Comparison of ENCODE assay signal across 9 mouse cellular contexts in the genomic region with DNA sequence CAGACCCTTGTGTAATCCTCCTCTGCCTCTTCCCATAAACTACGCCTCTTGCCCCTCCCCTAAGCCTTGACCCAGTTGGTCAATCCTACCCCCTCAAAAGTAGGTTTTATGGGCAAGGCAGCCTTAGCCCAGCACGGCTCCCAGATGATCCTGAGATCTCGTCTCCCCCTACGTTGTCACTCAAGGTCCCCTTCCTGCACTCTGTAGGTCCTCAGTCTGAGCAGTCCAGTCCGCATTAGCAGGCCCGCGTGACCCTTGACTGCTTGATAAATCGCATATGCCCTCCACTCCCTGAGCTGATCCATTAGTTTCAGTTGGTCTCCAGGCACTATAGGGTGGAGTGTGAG. TPM values are rescaled to one million over a fixed set of nuclear protein-coding genes. Genes with fewer than 3 reads are reported as not detected.
DNase-seq lines count a peak whose midpoint lies in the region; ATAC-seq and TF ChIP-seq lines count a peak whose summit lies in the region.
"Had no signal": no experiment of that assay in that cellular context is flagged by ENCODE, and none has a peak within 500 bp of the region (broad histone marks: within the 10 kb centered on the region; RNA-seq: fewer than 3 reads in every experiment).

No protein-coding gene starts in this region.

- H3K36me3 ChIP-seq in erythroblast, embryonic 14.5 days (ENCODE audit: control insufficient read depth), result no peaks in the 10 kb centered on the region
- no peaks in the 10 kb centered on the region for H3K36me3 ChIP-seq in lung, postnatal 0 days (ENCODE audit: insufficient read depth, low read length)
- H3K36me3 ChIP-seq in limb, embryonic 15.5 days, result no peaks in the 10 kb centered on the region
- H3K36me3 ChIP-seq in stomach, embryonic 16.5 days (ENCODE audit: control insufficient read depth, insufficient read depth, low read length), result no peaks in the 10 kb centered on the region

- H3K9me3 ChIP-seq in erythroblast, embryonic 14.5 days (ENCODE audit: control insufficient read depth, low read length), result no peaks in the 10 kb centered on the region
- H3K9me3 ChIP-seq in lung, postnatal 0 days (ENCODE audit: low read length), result no peaks in the 10 kb centered on the region
- H3K9me3 ChIP-seq in limb, embryonic 15.5 days, result no peaks in the 10 kb centered on the region
- no peaks in the 10 kb centered on the region for H3K9me3 ChIP-seq in stomach, embryonic 16.5 days (replicated peaks; ENCODE audit: control insufficient read depth, low read length)

- peak overlapping the region; percentile 64 for H3K4me2 ChIP-seq in lung, postnatal 0 days (replicated peaks; ENCODE audit: low read depth, low read length)
- H3K4me2 ChIP-seq in limb, embryonic 15.5 days, result peak overlapping the region; percentile 73
- peak overlapping the region; percentile 73 for H3K4me2 ChIP-seq in stomach, embryonic 16.5 days (ENCODE audit: low read depth, low read length)

- WGBS in lung, postnatal 0 days, result 33% methylated on average over 8 of the region's 8 CpGs
- 26% methylated on average over 8 of the region's 8 CpGs for WGBS in limb, embryonic 15.5 days
- 28% methylated on average over 8 of the region's 8 CpGs for WGBS in stomach, embryonic 16.5 days

- no peak for TF ChIP-seq CTCF in lung, postnatal 0 days (IDR thresholded peaks at IDR 0.05)

- peaks cover 14% of the 10 kb centered on the region for H3K4me1 ChIP-seq in erythroblast, embryonic 14.5 days (ENCODE audit: control insufficient read depth)
- peaks cover 11% of the 10 kb centered on the region for H3K4me1 ChIP-seq in lung, postnatal 0 days (ENCODE audit: insufficient read depth, low read depth, low read length)
- H3K4me1 ChIP-seq in limb, embryonic 15.5 days, result peaks cover 12% of the 10 kb centered on the region
- 0 out of 2 replicates have a peak, but pooled peaks cover 13% of the 10 kb centered on the region for H3K4me1 ChIP-seq in stomach, embryonic 16.5 days (ENCODE audit: control insufficient read depth, insufficient read depth, low read length)

- H3K27ac ChIP-seq in lung, postnatal 0 days (ENCODE audit: low read length), result no peak overlapping the region
- H3K27ac ChIP-seq in limb, embryonic 15.5 days, result no peak overlapping the region
- H3K27ac ChIP-seq in stomach, embryonic 16.5 days (ENCODE audit: low read length), result no peak overlapping the region

- H3K4me3 ChIP-seq in erythroblast, embryonic 14.5 days (replicated peaks), result peak overlapping the region; percentile 39
- peak overlapping the region; percentile 29 for H3K4me3 ChIP-seq in lung, postnatal 0 days (ENCODE audit: low read depth, low read length)
- H3K4me3 ChIP-seq in limb, embryonic 15.5 days, result peak overlapping the region; percentile 50
- peak overlapping the region; percentile 54 for H3K4me3 ChIP-seq in stomach, embryonic 16.5 days (replicated peaks; ENCODE audit: low read length)

- ATAC-seq in erythroblast, adult 5-6 weeks (replicated peaks; ENCODE audit: low FRiP score, poor library complexity, severe bottlenecking), result no peak
- no peak for ATAC-seq in lung, postnatal 0 days
- peak; percentile 49 for ATAC-seq in limb, embryonic 15.5 days (ENCODE audit: insufficient number of reproducible peaks, low FRiP score, low TSS enrichment, low read depth)
- ATAC-seq in stomach, embryonic 16.5 days (ENCODE audit: insufficient read depth, low FRiP score), result peak; percentile 27; the same call in 1 of the 2 replicates

- no peak for DNase-seq in lung, postnatal 0 days (ENCODE audit: low spot score)
- no peak for DNase-seq in lung, postnatal 25 days (ENCODE audit: low spot score)
- no peak for DNase-seq in spleen, adult 12 weeks (ENCODE audit: low spot score)
- no peak for DNase-seq in lung, postnatal 4 days

- no peak for TF ChIP-seq EP300 in lung, postnatal 0 days (IDR thresholded peaks at IDR 0.05)

- no peak overlapping the region for H3K9ac ChIP-seq in lung, postnatal 0 days (replicated peaks; ENCODE audit: low read depth)
- H3K9ac ChIP-seq in limb, embryonic 15.5 days, result no peak overlapping the region
- H3K9ac ChIP-seq in stomach, embryonic 16.5 days (ENCODE audit: low read length), result peak overlapping the region; percentile 70

- H3K27me3 ChIP-seq in erythroblast, embryonic 14.5 days (ENCODE audit: control insufficient read depth), result peaks cover 30% of the 10 kb centered on the region
- H3K27me3 ChIP-seq in lung, postnatal 0 days (replicated peaks; ENCODE audit: insufficient read depth, low read length), result no peaks in the 10 kb centered on the region
- no peaks in the 10 kb centered on the region for H3K27me3 ChIP-seq in limb, embryonic 15.5 days
- H3K27me3 ChIP-seq in stomach, embryonic 16.5 days (ENCODE audit: control insufficient read depth, insufficient read depth, low read length), result no peaks in the 10 kb centered on the region

RNA-seq across cellular contexts. Expression of a gene that starts 8.9 kb away (rescaled TPM):
- polyA plus RNA-seq in erythroblast, embryonic 14.5 days (2012), result 0.01 TPM in 1 of 2 replicates, not detected in the other
- total RNA-seq in erythroblast, adult 5-6 weeks (2015; ENCODE audit: low replicate concordance), result not detected in 2 replicates
- total RNA-seq in erythroblast, adult 5-6 weeks (2017; ENCODE audit: low replicate concordance), result 0.51 TPM in 1 of 2 replicates, not detected in the other
- 0.13 and 0.44 TPM in 2 replicates for polyA plus RNA-seq in lung, postnatal 0 days (2015; fragmentation: Nextera tagmentation; extraction: Ambion mirVana)
- 11.7 and 14.9 TPM in 2 replicates for polyA plus RNA-seq in limb, embryonic 15.5 days (2015; fragmentation: Nextera tagmentation; extraction: Ambion mirVana)
- polyA plus RNA-seq in stomach, embryonic 16.5 days (2015; fragmentation: Nextera tagmentation; extraction: Ambion mirVana), result 2.0 and 5.4 TPM in 2 replicates

RNA-seq across cellular contexts. Expression of a gene that starts 12.2 kb away (rescaled TPM):
- polyA plus RNA-seq in erythroblast, embryonic 14.5 days (2012), result not detected in 2 replicates
- total RNA-seq in erythroblast, adult 5-6 weeks (2015; ENCODE audit: low replicate concordance), result not detected in 2 replicates
- total RNA-seq in erythroblast, adult 5-6 weeks (2017; ENCODE audit: low replicate concordance), result not detected in 2 replicates
- 0.42 and 0.50 TPM in 2 replicates for polyA plus RNA-seq in lung, postnatal 0 days (2015; fragmentation: Nextera tagmentation; extraction: Ambion mirVana)
- 0.40 and 0.49 TPM in 2 replicates for polyA plus RNA-seq in limb, embryonic 15.5 days (2015; fragmentation: Nextera tagmentation; extraction: Ambion mirVana)
- polyA plus RNA-seq in stomach, embryonic 16.5 days (2015; fragmentation: Nextera tagmentation; extraction: Ambion mirVana), result 0.27 and 0.61 TPM in 2 replicates

RNA-seq across cellular contexts. Expression of a gene that starts 14.4 kb away (rescaled TPM):
- 0.05 TPM in 1 of 2 replicates, not detected in the other for polyA plus RNA-seq in erythroblast, embryonic 14.5 days (2012)
- not detected in 2 replicates for total RNA-seq in erythroblast, adult 5-6 weeks (2015; ENCODE audit: low replicate concordance)
- not detected in 2 replicates for total RNA-seq in erythroblast, adult 5-6 weeks (2017; ENCODE audit: low replicate concordance)
- 0.38 and 0.49 TPM in 2 replicates for polyA plus RNA-seq in lung, postnatal 0 days (2015; fragmentation: Nextera tagmentation; extraction: Ambion mirVana)
- 0.58 and 0.68 TPM in 2 replicates for polyA plus RNA-seq in limb, embryonic 15.5 days (2015; fragmentation: Nextera tagmentation; extraction: Ambion mirVana)
- 0.40 and 0.69 TPM in 2 replicates for polyA plus RNA-seq in stomach, embryonic 16.5 days (2015; fragmentation: Nextera tagmentation; extraction: Ambion mirVana)

RNA-seq across cellular contexts. Expression of a gene that starts 22.2 kb away (rescaled TPM):
- polyA plus RNA-seq in erythroblast, embryonic 14.5 days (2012), result not detected in 2 replicates
- total RNA-seq in erythroblast, adult 5-6 weeks (2015; ENCODE audit: low replicate concordance), result not detected in 2 replicates
- total RNA-seq in erythroblast, adult 5-6 weeks (2017; ENCODE audit: low replicate concordance), result not detected in 2 replicates
- not detected in 2 replicates for polyA plus RNA-seq in lung, postnatal 0 days (2015; fragmentation: Nextera tagmentation; extraction: Ambion mirVana)
- polyA plus RNA-seq in limb, embryonic 15.5 days (2015; fragmentation: Nextera tagmentation; extraction: Ambion mirVana), result 53.5 and 60.5 TPM in 2 replicates
- polyA plus RNA-seq in stomach, embryonic 16.5 days (2015; fragmentation: Nextera tagmentation; extraction: Ambion mirVana), result 42.2 and 90.0 TPM in 2 replicates
- total RNA-seq: adrenal gland, adult 18-20 months had no signal

RNA-seq across cellular contexts. Expression of a gene that starts 39.6 kb away (rescaled TPM):
- 1.4 and 1.5 TPM in 2 replicates for polyA plus RNA-seq in erythroblast, embryonic 14.5 days (2012)
- total RNA-seq in erythroblast, adult 5-6 weeks (2015; ENCODE audit: low replicate concordance), result 2.3 and 3.1 TPM in 2 replicates
- 1.7 and 1.9 TPM in 2 replicates for total RNA-seq in erythroblast, adult 5-6 weeks (2017; ENCODE audit: low replicate concordance)
- 16.6 and 30.0 TPM in 2 replicates for polyA plus RNA-seq in lung, postnatal 0 days (2015; fragmentation: Nextera tagmentation; extraction: Ambion mirVana)
- 24.3 and 28.9 TPM in 2 replicates for polyA plus RNA-seq in limb, embryonic 15.5 days (2015; fragmentation: Nextera tagmentation; extraction: Ambion mirVana)
- polyA plus RNA-seq in stomach, embryonic 16.5 days (2015; fragmentation: Nextera tagmentation; extraction: Ambion mirVana), result 21.8 and 22.3 TPM in 2 replicates

Comparison
In these comparisons a context has a peak if more than half of its experiments do, and no peak if none do; other contexts are left out.
1. ATAC-seq: peak in limb, embryonic 15.5 days (single experiment) and stomach, embryonic 16.5 days (single experiment); none in erythroblast, adult 5-6 weeks (single experiment) and lung, postnatal 0 days (single experiment).
2. Peak in every context shown above with its lines, with median percentiles within 50 percentile points of each other: H3K4me3 ChIP-seq and H3K4me2 ChIP-seq.